Mouse (Mus musculus): ENCODE data around the gene Mrnip.

The Mrnip gene

DNA sequence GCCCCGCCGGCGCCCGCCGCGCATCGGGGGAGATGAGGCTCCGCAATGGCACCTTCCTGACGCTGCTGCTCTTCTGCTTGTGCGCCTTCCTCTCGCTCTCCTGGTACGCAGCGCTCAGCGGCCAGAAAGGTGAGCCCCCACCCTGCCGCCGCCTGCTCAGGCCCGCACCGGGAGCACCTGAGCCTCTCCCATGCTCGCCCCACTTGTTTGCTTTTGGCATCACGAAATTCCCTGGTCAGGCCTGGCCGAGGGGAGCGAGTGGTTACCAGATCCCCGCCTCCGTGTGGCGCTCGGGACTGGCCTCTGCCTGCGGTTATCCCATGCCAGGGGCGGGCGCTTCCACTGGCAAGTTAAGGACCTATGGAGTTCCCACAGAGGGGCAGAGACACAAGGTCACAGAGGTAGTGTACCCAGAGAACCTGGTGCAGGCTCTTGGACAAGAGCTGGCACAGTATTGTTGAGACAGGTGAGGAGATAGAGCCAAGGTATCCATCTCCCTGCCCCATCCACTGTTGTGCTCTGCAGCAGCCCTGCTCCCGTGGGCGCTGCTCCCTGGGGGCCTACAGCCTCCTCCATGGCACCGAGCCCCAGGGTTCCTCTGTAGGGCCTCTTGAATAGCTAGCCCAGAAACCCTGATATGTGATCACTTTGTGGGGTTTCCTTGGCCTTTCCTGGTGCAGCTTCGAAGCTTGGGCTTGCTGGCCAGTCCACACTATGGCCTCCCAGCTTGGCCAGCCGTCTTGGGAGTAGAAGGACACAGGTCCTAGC lies 51.6 kb downstream of the Mrnip start:
- DNase-seq (ENCODE audit: low spot score in 2 of 2), result no peak

DNA sequence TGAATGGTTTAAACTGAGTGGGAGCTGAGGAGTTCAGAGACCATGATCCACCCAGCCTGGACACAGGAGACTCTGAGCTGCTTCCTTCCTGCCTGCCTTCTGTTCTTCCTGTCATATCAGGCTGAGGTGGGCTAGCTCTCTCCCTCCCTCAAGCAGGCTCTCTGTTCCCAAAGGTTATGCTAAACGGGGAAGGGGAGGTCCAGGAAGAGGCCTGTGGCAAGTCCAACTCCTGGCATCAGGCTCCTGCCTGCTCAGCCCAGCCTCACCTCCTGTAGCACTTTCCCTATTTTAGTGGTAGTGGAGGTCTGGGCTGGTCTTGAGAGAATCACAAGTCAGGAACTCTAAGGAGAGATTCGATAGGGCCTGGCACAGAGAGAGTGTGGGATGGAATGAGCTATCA lies 52.2 kb downstream of the Mrnip start:
- no peak for DNase-seq (ENCODE audit: low spot score in 2 of 2)

DNA sequence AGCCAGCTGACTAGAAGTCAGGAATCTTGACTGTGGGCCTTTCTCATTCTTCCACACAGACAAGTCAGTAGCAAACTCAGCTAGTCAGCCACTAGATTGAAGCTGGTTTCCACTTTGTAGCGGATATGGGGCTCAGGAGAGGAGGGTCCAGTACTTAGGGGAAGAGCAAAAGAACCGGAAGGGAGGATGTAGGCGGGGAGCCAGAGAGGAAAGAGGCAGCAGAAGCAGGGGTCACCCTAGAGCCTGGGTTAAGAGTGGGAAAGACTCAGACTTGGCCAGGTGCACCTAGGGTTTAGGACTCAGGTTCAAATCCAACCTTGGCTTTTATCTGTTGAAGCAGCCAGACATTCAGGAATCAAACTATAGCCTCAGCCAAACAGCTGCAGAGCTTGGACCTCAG lies 53.0 kb downstream of the Mrnip start:
- no peak for DNase-seq (ENCODE audit: low spot score in 2 of 2)

- DNase-seq (ENCODE audit: low spot score in 2 of 2), result no peak
Measured at GRCm38 (mm10) chr11:50227736-50228135, 53.5 kb downstream of the Mrnip start.

- DNase-seq (ENCODE audit: low spot score in 2 of 2), result no peak
Measured at GRCm38 (mm10) chr11:50228772-50229171, 54.5 kb downstream of the Mrnip start.

- no peak for DNase-seq (ENCODE audit: low spot score in 2 of 2)
Measured at GRCm38 (mm10) chr11:50229252-50229910, 55.1 kb downstream of the Mrnip start.

- no peak for DNase-seq (ENCODE audit: low spot score in 2 of 2)
Measured at GRCm38 (mm10) chr11:50230481-50231304, 56.4 kb downstream of the Mrnip start.

- peak in 1 of 2 experiments; percentile 82 for DNase-seq (ENCODE audit: low spot score in 2 of 2)
Measured at GRCm38 (mm10) chr11:50231411-50231810, 57.2 kb downstream of the Mrnip start.

DNA sequence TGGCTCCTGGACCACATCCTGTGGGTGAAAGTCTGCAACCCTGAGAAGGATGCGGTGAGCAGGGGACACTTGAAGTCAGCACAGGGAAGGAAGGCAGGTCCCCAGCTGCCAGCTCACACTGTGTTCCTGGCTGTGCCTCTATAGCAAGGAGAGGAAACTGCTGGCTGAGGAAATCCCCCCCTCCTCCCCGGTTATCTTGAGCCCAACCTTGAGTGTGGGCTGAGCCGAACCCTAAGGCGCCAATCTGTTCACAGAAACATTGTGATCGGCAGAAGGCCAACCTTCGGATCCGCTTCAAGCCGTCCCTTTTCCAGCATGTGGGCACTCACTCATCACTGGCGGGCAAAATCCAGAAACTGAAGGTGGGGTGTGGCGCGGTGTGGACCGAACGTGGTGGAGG lies 58.8 kb downstream of the Mrnip start:
- DNase-seq (ENCODE audit: low spot score in 2 of 2), result peak in 1 of 2 experiments; percentile 62

GRCm38 (mm10) chr11:50233993-50234392 lies 59.7 kb downstream of the Mrnip start:
- DNase-seq (ENCODE audit: low spot score in 2 of 2), result no peak

GRCm38 (mm10) chr11:50234606-50235005 lies 60.4 kb downstream of the Mrnip start:
- no peak for DNase-seq (ENCODE audit: low spot score in 2 of 2)

GRCm38 (mm10) chr11:50236540-50236936 lies 62.3 kb downstream of the Mrnip start:
- peak in 1 of 2 experiments; percentile 77 for DNase-seq (ENCODE audit: low spot score in 2 of 2)

- no peak for DNase-seq (ENCODE audit: low spot score in 2 of 2)
Measured at GRCm38 (mm10) chr11:50236937-50237835, 62.9 kb downstream of the Mrnip start.

DNA sequence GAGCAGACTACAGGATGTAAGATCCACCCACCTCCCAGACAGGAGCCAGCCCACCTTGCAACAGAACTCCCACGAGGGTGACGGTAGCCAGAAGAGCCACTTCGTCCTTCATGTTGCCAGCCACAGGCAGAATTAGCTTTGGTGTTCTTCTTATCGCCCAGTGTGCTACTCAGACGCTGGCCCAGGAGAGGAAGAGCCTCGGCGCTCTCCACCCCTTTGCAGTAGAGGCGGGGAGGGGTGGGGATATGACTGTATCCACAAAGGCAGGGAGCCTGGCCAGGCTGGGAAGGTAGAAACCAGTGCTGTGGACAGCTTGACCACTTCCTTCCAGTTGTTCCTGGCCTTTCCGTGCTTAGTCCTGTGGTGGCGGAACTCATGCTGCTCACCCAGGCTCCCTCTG lies 64.1 kb downstream of the Mrnip start, which contains the start of gene Ltc4s:
Gene Ltc4s (minus strand): TSS at position 293 of the 400 bp plus-strand sequence.
- DNase-seq (ENCODE audit: low spot score in 2 of 2), result no peak

GRCm38 (mm10) chr11:50238821-50239791 lies 64.9 kb downstream of the Mrnip start:
- DNase-seq (ENCODE audit: low spot score in 2 of 2), result no peak

DNA sequence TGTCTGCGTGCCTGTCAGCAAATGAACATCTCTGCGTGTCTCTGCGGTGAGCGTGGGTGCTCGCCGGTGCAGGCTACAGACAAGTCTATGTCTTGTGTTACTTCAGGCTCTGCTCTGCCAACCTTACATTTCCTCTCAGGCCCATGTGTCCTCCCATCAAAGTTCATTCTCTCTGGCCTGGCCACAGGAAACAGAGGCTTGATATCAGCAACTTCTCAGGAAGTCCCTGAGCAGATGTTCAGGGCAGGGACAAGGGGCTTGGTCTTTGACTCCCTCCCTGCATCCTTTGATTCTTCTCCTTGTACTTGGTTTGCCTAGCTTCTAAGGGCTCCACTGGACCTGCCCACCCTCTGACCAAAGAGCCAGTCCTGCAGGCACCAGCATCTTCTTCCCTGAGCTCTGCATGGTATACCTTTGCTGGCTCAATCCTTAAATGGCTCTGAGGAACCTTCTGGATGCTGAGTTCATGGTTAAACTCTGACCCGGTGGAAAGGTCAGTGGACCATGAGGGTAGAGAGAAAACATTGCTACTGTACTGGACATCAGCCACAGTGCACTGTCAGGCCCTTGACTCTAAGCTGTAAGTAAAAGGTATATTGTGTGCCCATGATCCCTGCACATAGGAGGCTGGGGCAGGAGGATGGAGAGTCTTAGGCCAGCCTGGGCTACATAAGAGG lies 66.1 kb downstream of the Mrnip start:
- DNase-seq (ENCODE audit: low spot score in 2 of 2), result no peak

GRCm38 (mm10) chr11:50243926-50244325 lies 69.7 kb downstream of the Mrnip start:
- no peak for DNase-seq (ENCODE audit: low spot score in 2 of 2)

GRCm38 (mm10) chr11:50245269-50245668 lies 71.0 kb downstream of the Mrnip start:
- no peak for DNase-seq (ENCODE audit: low spot score in 2 of 2)

DNA sequence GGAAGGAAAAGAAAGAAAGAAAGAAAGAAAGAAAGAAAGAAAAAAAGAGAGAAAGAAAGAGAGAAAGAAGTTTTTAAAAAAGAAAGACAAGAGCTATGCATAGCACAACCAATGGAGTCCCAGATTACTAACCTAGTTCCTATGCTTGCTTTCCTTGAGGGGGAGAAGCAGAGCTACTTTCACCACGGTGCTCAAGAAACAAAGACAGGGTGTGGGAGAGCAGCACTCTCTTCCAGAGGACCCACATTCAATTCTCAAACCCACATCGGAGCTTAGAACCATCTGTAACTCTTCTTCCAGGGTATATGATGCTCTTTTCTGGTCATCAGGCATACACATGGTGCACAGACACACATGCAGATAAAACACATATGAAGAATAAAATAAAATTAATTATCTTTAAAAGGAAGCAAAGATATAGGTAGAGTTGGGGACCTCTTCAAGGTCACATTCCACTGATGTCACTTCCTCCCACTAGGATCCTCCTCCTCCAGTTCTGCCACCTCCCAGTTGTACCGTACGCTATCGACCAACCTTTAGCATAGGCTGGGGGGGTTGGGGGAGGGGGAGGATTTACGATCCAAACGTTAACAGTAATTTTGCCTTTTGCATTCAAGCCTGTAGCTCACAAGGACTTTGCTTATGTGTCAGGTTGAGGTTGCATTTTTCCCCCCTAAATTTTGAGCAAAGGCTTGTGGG lies 74.4 kb downstream of the Mrnip start:
- no peak for DNase-seq (ENCODE audit: low spot score in 2 of 2)
